Mouse (Mus musculus): ENCODE data around the gene Stx11.

DNA sequence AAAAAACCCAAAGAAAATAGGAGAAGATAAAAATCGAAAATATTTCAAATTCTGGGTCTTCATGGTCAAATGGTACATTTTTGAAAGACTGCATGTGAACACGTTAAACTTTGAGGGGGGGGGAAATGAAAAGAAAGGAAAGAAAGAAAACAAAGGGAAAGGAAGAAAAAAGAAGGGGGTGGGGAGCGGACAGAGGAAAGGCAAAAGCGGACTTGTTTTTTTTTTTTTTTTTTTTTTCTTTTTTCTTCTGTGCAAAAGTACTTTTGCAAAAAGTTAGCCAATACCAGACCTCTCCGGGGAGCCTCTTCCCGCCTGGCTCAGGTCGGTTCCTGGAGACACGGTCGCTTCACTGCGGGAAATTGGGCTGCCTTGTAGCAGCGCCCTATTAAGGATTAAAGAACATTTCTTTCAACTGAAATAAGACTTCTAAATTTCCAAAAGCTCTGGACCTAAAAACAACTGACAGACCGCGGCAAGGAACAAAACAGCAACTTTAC, 42.0 kb downstream of the Stx11 start:
- TF ChIP-seq CTCF (IDR thresholded peaks at IDR 0.05; ENCODE audit: insufficient read depth, low read depth, low read length), result no peak
- TF ChIP-seq POLR2A (IDR thresholded peaks at IDR 0.05; ENCODE audit: insufficient read depth, low read depth, low read length), result no peak

Measured in olfactory bulb, adult 2 months (tissue).